Mouse (Mus musculus) lung, adult 2 months (tissue): ENCODE results near the gene Figla. TPM values are rescaled to one million over a fixed set of nuclear protein-coding genes. Genes with fewer than 3 reads are reported as not detected.

Source experiments
- DNase-seq: peaks from one replicate; pipeline ENCODE4 v3.0.0; 2022
- H3K4me1 ChIP-seq: fragments of 200-500 bp; 2 replicates; pipeline ENCODE4 v1.6.1; 2011; ENCODE audit warnings: low read length; ENCODE audit not compliant: control insufficient read depth, insufficient read depth
- H3K4me3 ChIP-seq: fragments of 200-500 bp; replicated peaks from 2 replicates; pipeline ENCODE3; 2011; ENCODE audit warnings: low read depth, mild to moderate bottlenecking, control low read depth, low read length; ENCODE audit errors: extremely low read depth
- CTCF ChIP-seq: fragments of 200-500 bp; IDR thresholded peaks from 2 replicates; pipeline ENCODE4 v1.5.1; 2011; ENCODE audit warnings: mild to moderate bottlenecking, low read length, control low read depth; ENCODE audit not compliant: insufficient read depth
- POLR2A ChIP-seq: fragments of 200-500 bp; IDR thresholded peaks from 2 replicates; pipeline ENCODE4 v1.6.1; 2011; ENCODE audit warnings: low read depth, mild to moderate bottlenecking, control low read depth, low read length, borderline replicate concordance; ENCODE audit errors: extremely low read depth
- WGBS: fragments of 180-500 bp; shearing (Covaris S2); methylation state at CpG from one replicate; pipeline ENCODE4 v1.1.7; 2018; 5-methylcytosine and 5-hydroxymethylcytosine counted together
- polyA plus RNA-seq: library from polyadenylated mRNA; depleted of rRNA; stranded (reverse); fragments of >200 nt; gene quantifications from 2 replicates; pipeline ENCODE4 v1.2.3, GENCODE M21; 2012

The Figla gene
- polyA plus RNA-seq, 1 experiment: not detected

GRCm38 (mm10) chr6:86053099-86053498 lies 37.1 kb downstream of the Figla start:
- 64% methylated on average over 4 of the region's 4 CpGs for WGBS
- TF ChIP-seq CTCF (no peak), POLR2A (no peak)
- H3K4me1 ChIP-seq: no peaks in the 10 kb centered on the region
- no peak overlapping the region for H3K4me3 ChIP-seq
- DNase-seq: no peak

- DNase-seq: no peak
- no peak for TF ChIP-seq CTCF
- WGBS: 65% methylated on average over 5 of the region's 5 CpGs
Observed at GRCm38 (mm10) chr6:86053594-86053993, 37.6 kb downstream of the Figla start.

GRCm38 (mm10) chr6:86058475-86058874 lies 42.5 kb downstream of the Figla start:
- 10% methylated on average over 1 of the region's 1 CpGs for WGBS
- no peak for DNase-seq

More at GRCm38 (mm10) chr6:86053594-86053993, 37.6 kb downstream of the Figla start:
- H3K4me1 ChIP-seq: no peaks in the 10 kb centered on the region
- H3K4me3 ChIP-seq: no peak overlapping the region

GRCm38 (mm10) chr6:86059151-86059853 lies 43.3 kb downstream of the Figla start:
- TF ChIP-seq POLR2A (no peak), CTCF (no peak)
- 35% methylated on average over 7 of the region's 7 CpGs for WGBS
- Histone ChIP-seq H3K4me3 (no peak overlapping the region), H3K4me1 (no peaks in the 10 kb centered on the region)
- DNase-seq: no peak

More at GRCm38 (mm10) chr6:86058475-86058874, 42.5 kb downstream of the Figla start:
- TF ChIP-seq CTCF (no peak), POLR2A (no peak)
- Histone ChIP-seq H3K4me3 (no peak overlapping the region), H3K4me1 (no peaks in the 10 kb centered on the region)

GRCm38 (mm10) chr6:86060170-86060569 lies 44.2 kb downstream of the Figla start:
- Histone ChIP-seq H3K4me3 (no peak overlapping the region), H3K4me1 (no peaks in the 10 kb centered on the region)
- no peak for TF ChIP-seq POLR2A
- TF ChIP-seq CTCF: no peak
- DNase-seq: no peak
- WGBS: 87% methylated on average over 3 of the region's 3 CpGs

- WGBS: 43% methylated on average over 5 of the region's 5 CpGs
- no peak for DNase-seq
Observed at GRCm38 (mm10) chr6:86062226-86062625, 46.3 kb downstream of the Figla start.

GRCm38 (mm10) chr6:86062684-86063083 lies 46.7 kb downstream of the Figla start:
- 93% methylated on average over 2 of the region's 2 CpGs for WGBS
- TF ChIP-seq CTCF (no peak), POLR2A (no peak)

More at GRCm38 (mm10) chr6:86062226-86062625, 46.3 kb downstream of the Figla start:
- Histone ChIP-seq H3K4me1 (no peaks in the 10 kb centered on the region), H3K4me3 (no peak overlapping the region)
- no peak for TF ChIP-seq CTCF
- no peak for TF ChIP-seq POLR2A

GRCm38 (mm10) chr6:86064318-86065016 lies 48.5 kb downstream of the Figla start:
- WGBS: 78% methylated on average over 6 of the region's 6 CpGs
- TF ChIP-seq POLR2A: no peak
- no peak for TF ChIP-seq CTCF
- Histone ChIP-seq H3K4me3 (no peak overlapping the region), H3K4me1 (no peaks in the 10 kb centered on the region)
- DNase-seq: no peak

More at GRCm38 (mm10) chr6:86062684-86063083, 46.7 kb downstream of the Figla start:
- Histone ChIP-seq H3K4me3 (no peak overlapping the region), H3K4me1 (no peaks in the 10 kb centered on the region)
- DNase-seq: no peak

GRCm38 (mm10) chr6:86066727-86067126 lies 50.8 kb downstream of the Figla start:
- TF ChIP-seq POLR2A (no peak), CTCF (no peak)
- no peaks in the 10 kb centered on the region for H3K4me1 ChIP-seq
- H3K4me3 ChIP-seq: no peak overlapping the region
- 79% methylated on average over 6 of the region's 6 CpGs for WGBS
- DNase-seq: no peak

GRCm38 (mm10) chr6:86067145-86067544 lies 51.2 kb downstream of the Figla start:
- no peak overlapping the region for H3K4me3 ChIP-seq
- whole genome bisulfite sequencing: 62% methylated on average over 5 of the region's 5 CpGs
- no peaks in the 10 kb centered on the region for H3K4me1 ChIP-seq
- no peak for DNase-seq
- TF ChIP-seq CTCF (no peak), POLR2A (no peak)
